Comparison of ENCODE assay signal across 7 mouse cellular contexts in the genomic region with DNA sequence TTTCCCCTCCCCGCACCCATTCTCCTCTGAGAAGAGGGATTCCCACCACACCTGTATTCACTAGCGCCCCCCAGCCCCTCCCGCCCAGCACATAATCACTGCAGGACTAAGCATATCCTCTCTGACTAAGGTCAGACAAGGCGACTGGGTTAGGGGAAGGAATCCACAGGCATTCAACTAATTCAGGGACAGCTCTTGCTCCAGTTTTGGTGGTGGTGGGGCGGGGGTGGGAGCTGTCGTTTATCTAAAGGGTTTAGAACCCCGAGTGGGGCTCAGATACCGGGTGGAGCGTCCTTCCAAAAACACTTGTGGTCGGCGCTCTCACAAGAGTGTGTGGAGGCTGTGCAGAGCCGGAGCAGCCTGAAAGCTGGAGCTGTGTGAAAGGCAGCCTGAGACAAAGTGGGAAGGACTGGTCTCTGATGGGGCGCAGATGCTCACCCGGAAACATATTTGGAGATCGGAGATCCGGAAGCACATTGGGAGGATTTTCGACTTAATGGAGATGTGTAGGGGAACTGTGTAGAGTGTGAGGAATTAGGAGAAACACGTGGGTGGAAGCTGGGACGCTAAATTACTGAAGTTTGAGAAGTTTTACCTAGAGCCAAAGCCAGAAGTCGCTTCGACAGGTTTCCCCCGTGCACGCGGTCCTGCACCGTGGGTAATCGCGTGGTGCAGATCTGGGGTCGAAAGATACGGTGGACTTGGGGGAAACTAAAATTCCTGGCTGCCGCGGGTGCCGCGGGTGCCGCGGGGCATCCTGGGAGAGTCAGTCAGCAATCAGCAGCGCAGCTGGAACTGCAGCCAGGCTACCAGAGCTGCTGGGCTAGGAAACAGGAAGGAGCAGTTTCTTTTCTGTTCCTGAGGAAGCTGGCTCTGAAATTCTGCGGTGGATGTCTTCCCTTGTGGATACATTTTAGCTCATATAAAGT. TPM values are rescaled to one million over a fixed set of nuclear protein-coding genes. Genes with fewer than 3 reads are reported as not detected.
DNase-seq lines count a peak whose midpoint lies in the region; ATAC-seq lines count a peak whose summit lies in the region.

No protein-coding gene starts in this region.

- H3K4me3 ChIP-seq in intestine, embryonic 16.5 days (ENCODE audit: low read length): peak overlapping the region; percentile 60
- H3K4me3 ChIP-seq in limb, embryonic 11.5 days (ENCODE audit: low read depth, low read length): peak overlapping the region; percentile 48
- H3K4me3 ChIP-seq in midbrain, embryonic 12.5 days: peak overlapping the region; percentile 55

- H3K27me3 ChIP-seq in intestine, embryonic 16.5 days (replicated peaks; ENCODE audit: control insufficient read depth, insufficient read depth, low read length): no peaks in the 10 kb centered on the region
- H3K27me3 ChIP-seq in limb, embryonic 11.5 days (ENCODE audit: control insufficient read depth, insufficient read depth, low read length): no peaks in the 10 kb centered on the region
- H3K27me3 ChIP-seq in midbrain, embryonic 12.5 days: no peaks in the 10 kb centered on the region

- peak; percentile 95 for ATAC-seq in intestine, embryonic 16.5 days
- peak; percentile 89 for ATAC-seq in limb, embryonic 11.5 days (ENCODE audit: insufficient number of reproducible peaks, low FRiP score, low TSS enrichment, low read depth)
- peak; percentile 93 for ATAC-seq in midbrain, embryonic 12.5 days (ENCODE audit: low FRiP score, low read depth)

- peak; percentile 64 for DNase-seq in adrenal gland, adult 8-10 months
- peak; percentile 85 for DNase-seq in embryo, embryonic 10 days (ENCODE audit: low spot score)
- DNase-seq in gastrocnemius, postnatal 4 days (ENCODE audit: low spot score in 2 of 2): peak; percentile 41 to 77
- DNase-seq in limb, embryonic 11.5 days (ENCODE audit: low spot score): peak; percentile 84
- DNase-seq in spleen, adult 18-20 months: peak; percentile 33 to 53

- H3K9me3 ChIP-seq in intestine, embryonic 16.5 days (ENCODE audit: control insufficient read depth, low read length): no peaks in the 10 kb centered on the region
- no peaks in the 10 kb centered on the region for H3K9me3 ChIP-seq in limb, embryonic 11.5 days (ENCODE audit: control insufficient read depth, low read length)
- H3K9me3 ChIP-seq in midbrain, embryonic 12.5 days: no peaks in the 10 kb centered on the region

- H3K27ac ChIP-seq in intestine, embryonic 16.5 days (ENCODE audit: low read length): peak overlapping the region; percentile 92
- H3K27ac ChIP-seq in limb, embryonic 11.5 days (replicated peaks; ENCODE audit: low read depth, low read length): peak overlapping the region; percentile 70; the same call in 1 of the 2 replicates
- peak overlapping the region; percentile 80 for H3K27ac ChIP-seq in midbrain, embryonic 12.5 days (replicated peaks)

- H3K4me2 ChIP-seq in intestine, embryonic 16.5 days (ENCODE audit: low read depth, low read length): peak overlapping the region; percentile 64
- H3K4me2 ChIP-seq in limb, embryonic 11.5 days (ENCODE audit: low read depth, severe bottlenecking): peak overlapping the region; percentile 66
- H3K4me2 ChIP-seq in midbrain, embryonic 12.5 days (replicated peaks): peak overlapping the region; percentile 76

- H3K4me1 ChIP-seq in intestine, embryonic 16.5 days (ENCODE audit: control insufficient read depth, insufficient read depth, low read length): peaks cover 4% of the 10 kb centered on the region; the same call in 1 of the 2 replicates
- H3K4me1 ChIP-seq in limb, embryonic 11.5 days (ENCODE audit: control insufficient read depth, insufficient read depth, low read length): no peaks in the 10 kb centered on the region
- peaks cover 4% of the 10 kb centered on the region for H3K4me1 ChIP-seq in midbrain, embryonic 12.5 days

- under 1% methylated on average over 37 of the region's 37 CpGs for WGBS in intestine, embryonic 16.5 days
- under 1% methylated on average over 37 of the region's 37 CpGs for WGBS in limb, embryonic 11.5 days
- WGBS in midbrain, embryonic 12.5 days: under 1% methylated on average over 37 of the region's 37 CpGs

- no peaks in the 10 kb centered on the region for H3K36me3 ChIP-seq in intestine, embryonic 16.5 days (ENCODE audit: control insufficient read depth, insufficient read depth, low read length)
- H3K36me3 ChIP-seq in limb, embryonic 11.5 days (ENCODE audit: control insufficient read depth, insufficient read depth, low read length): no peaks in the 10 kb centered on the region
- H3K36me3 ChIP-seq in midbrain, embryonic 12.5 days: no peaks in the 10 kb centered on the region

- H3K9ac ChIP-seq in intestine, embryonic 16.5 days (ENCODE audit: low read depth, low read length): peak overlapping the region; percentile 75
- peak overlapping the region; percentile 80 for H3K9ac ChIP-seq in limb, embryonic 11.5 days (ENCODE audit: low read length)
- peak overlapping the region; percentile 65 for H3K9ac ChIP-seq in midbrain, embryonic 12.5 days (replicated peaks)

RNA-seq across cellular contexts. Expression of a gene that starts 18.9 kb away (rescaled TPM):
- 10 to 100 TPM; 29.8 to 42.1 (median 33.2) TPM for total RNA-seq in adrenal gland, adult 8-10 months (2022)
- 1 to 10 TPM; 4.6 to 4.9 TPM for total RNA-seq in gastrocnemius, postnatal 4 days (2021)
- polyA plus RNA-seq in intestine, embryonic 16.5 days (2015; fragmentation: Nextera tagmentation; extraction: Ambion mirVana): 3.1 and 3.4 TPM in 2 replicates
- 1.9 and 2.5 TPM in 2 replicates for polyA plus RNA-seq in limb, embryonic 11.5 days (2014; fragmentation: Nextera tagmentation; extraction: Ambion mirVana)
- polyA plus RNA-seq in midbrain, embryonic 12.5 days (2016; fragmentation: Nextera tagmentation; extraction: Ambion mirVana): 2.0 TPM in 2 replicates

RNA-seq across cellular contexts. Expression of a gene that starts 27.7 kb away (rescaled TPM):
- 1 to 10 TPM; 3.0 to 3.8 (median 3.4) TPM for total RNA-seq in adrenal gland, adult 8-10 months (2022)
- total RNA-seq in gastrocnemius, postnatal 4 days (2021): 1 to 10 TPM; 2.9 to 3.4 TPM
- polyA plus RNA-seq in intestine, embryonic 16.5 days (2015; fragmentation: Nextera tagmentation; extraction: Ambion mirVana): 11.2 and 12.1 TPM in 2 replicates
- 9.9 and 10.7 TPM in 2 replicates for polyA plus RNA-seq in limb, embryonic 11.5 days (2014; fragmentation: Nextera tagmentation; extraction: Ambion mirVana)
- 8.4 and 8.5 TPM in 2 replicates for polyA plus RNA-seq in midbrain, embryonic 12.5 days (2016; fragmentation: Nextera tagmentation; extraction: Ambion mirVana)

RNA-seq across cellular contexts. Expression of a gene that starts 50.3 kb away (rescaled TPM):
- 10 to 100 TPM in 1 of 4 experiments, 1 to 10 TPM in 3; 6.8 to 12.5 (median 9.1) TPM for total RNA-seq in adrenal gland, adult 8-10 months (2022)
- 10 to 100 TPM; 10.1 to 10.4 TPM for total RNA-seq in gastrocnemius, postnatal 4 days (2021)
- polyA plus RNA-seq in intestine, embryonic 16.5 days (2015; fragmentation: Nextera tagmentation; extraction: Ambion mirVana): 17.7 and 18.2 TPM in 2 replicates
- 16.4 and 17.4 TPM in 2 replicates for polyA plus RNA-seq in limb, embryonic 11.5 days (2014; fragmentation: Nextera tagmentation; extraction: Ambion mirVana)
- polyA plus RNA-seq in midbrain, embryonic 12.5 days (2016; fragmentation: Nextera tagmentation; extraction: Ambion mirVana): 13.2 and 14.1 TPM in 2 replicates

Comparison
In these comparisons a context has a peak if more than half of its experiments do, and no peak if none do; other contexts are left out.
1. Peak in every context shown above with its lines: DNase-seq, ATAC-seq, H3K4me3 ChIP-seq and H3K27ac ChIP-seq.